Mouse (Mus musculus) liver, embryonic 12.5 days (tissue): ENCODE data around the gene Fam78a. TPM values are rescaled to one million over a fixed set of nuclear protein-coding genes. Genes with fewer than 3 reads are reported as not detected.

Experiments used
- ATAC-seq: fragments of 200-750 bp; cut with Nextera tagmentation; 2 replicates; pipeline ENCODE4 v1.8.0; 2017; ENCODE audit warnings: moderate number of reproducible peaks, mild to moderate bottlenecking, moderate library complexity
- H3K27ac ChIP-seq: fragments of 300-500 bp; sonication (generic); 2 replicates; pipeline ENCODE4 v1.5.1; 2016; ENCODE audit warnings: mild to moderate bottlenecking
- H3K27me3 ChIP-seq: fragments of 300-500 bp; sonication (generic); replicated peaks from 2 replicates; pipeline ENCODE4 v1.6.1; 2016; ENCODE audit warnings: mild to moderate bottlenecking, moderate library complexity
- H3K36me3 ChIP-seq: fragments of 300-500 bp; sonication (generic); 2 replicates; pipeline ENCODE4 v1.6.1; 2016; ENCODE audit warnings: mild to moderate bottlenecking, moderate library complexity
- H3K4me1 ChIP-seq: fragments of 300-500 bp; sonication (generic); 2 replicates; pipeline ENCODE4 v1.6.1; 2016
- H3K4me2 ChIP-seq: fragments of 300-500 bp; sonication (generic); 2 replicates; pipeline ENCODE4 v1.6.1; 2016; ENCODE audit warnings: mild to moderate bottlenecking, moderate library complexity
- H3K4me3 ChIP-seq: fragments of 300-500 bp; sonication (generic); 2 replicates; pipeline ENCODE4 v1.5.1; 2016; ENCODE audit warnings: mild to moderate bottlenecking, moderate library complexity
- H3K9ac ChIP-seq: fragments of 300-500 bp; sonication (generic); 2 replicates; pipeline ENCODE4 v1.6.1; 2016; ENCODE audit warnings: mild to moderate bottlenecking, moderate library complexity
- H3K9me3 ChIP-seq: fragments of 300-500 bp; sonication (generic); replicated peaks from 2 replicates; pipeline ENCODE4 v1.6.1; 2016; ENCODE audit warnings: mild to moderate bottlenecking, moderate library complexity
- WGBS: fragments of 180-500 bp; shearing (Covaris S2); methylation state at CpG from one replicate; pipeline ENCODE4 v1.1.7; 2016; ENCODE audit not compliant: insufficient replicate concordance; 5-methylcytosine and 5-hydroxymethylcytosine counted together
- polyA plus RNA-seq: library from polyadenylated mRNA; unstranded; fragments of >200 nt; fragmentation: Nextera tagmentation; extraction: Ambion mirVana; gene quantifications from 2 replicates; pipeline ENCODE4 v1.2.1, GENCODE M21; 2016

Fam78a gene
- 22.4 and 22.6 TPM in 2 replicates for polyA plus RNA-seq

DNA sequence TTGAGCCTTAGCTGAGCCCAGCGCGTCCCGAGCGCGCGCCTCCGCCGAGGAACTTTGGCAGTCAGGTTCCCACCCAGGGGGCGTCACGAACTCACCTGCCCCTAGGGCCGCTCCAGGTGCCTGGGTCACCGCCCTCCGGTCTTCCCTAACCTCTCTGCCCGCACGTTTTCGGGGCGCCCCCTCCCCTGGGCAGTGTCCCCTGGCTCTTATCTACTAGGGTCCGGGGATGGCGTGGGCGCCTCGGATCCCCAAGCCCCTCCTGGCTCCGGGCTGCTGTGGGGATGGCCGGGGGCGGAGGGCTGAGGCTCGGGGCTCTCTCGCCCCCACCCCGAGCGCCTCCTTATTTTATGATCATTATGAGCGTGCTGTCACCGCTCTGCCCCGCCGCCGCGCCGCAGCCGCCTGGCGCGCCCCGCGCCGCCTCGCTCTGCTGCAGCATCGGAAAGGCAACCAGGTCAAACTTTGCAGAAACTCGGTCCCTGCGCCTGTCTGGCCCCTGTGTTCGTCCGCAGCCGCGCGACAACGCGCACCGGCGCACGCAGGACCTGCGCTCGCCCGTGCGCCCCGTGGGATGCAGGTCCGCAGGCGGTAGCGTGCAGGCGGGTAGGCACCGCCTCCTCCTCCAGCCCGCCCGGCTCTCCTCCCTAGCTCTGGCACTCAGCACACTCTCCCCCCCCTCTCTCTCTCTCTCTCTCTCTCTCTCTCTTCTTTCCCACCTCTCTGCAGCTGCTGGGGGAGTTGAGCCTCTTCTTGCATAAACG lies at the start of gene Fam78a:
Fam78a (minus strand) TSS at position 747 of the 761 bp plus-strand sequence.
- Histone ChIP-seq H3K9me3 (no peaks in the 10 kb centered on the region), H3K27ac (peak within 1 kb of the TSS; percentile 98), H3K4me2 (peak within 1 kb of the TSS; percentile 100), H3K9ac (peak within 1 kb of the TSS; percentile 91), H3K4me1 (peaks cover 75% of the 10 kb centered on the region), H3K4me3 (peak within 1 kb of the TSS; percentile 86), H3K36me3 (peaks cover 18% of the 10 kb centered on the region), H3K27me3 (peaks cover 31% of the 10 kb centered on the region)
- under 1% methylated on average over 67 of the region's 68 CpGs for WGBS
- ATAC-seq, result peak; percentile 48

DNA sequence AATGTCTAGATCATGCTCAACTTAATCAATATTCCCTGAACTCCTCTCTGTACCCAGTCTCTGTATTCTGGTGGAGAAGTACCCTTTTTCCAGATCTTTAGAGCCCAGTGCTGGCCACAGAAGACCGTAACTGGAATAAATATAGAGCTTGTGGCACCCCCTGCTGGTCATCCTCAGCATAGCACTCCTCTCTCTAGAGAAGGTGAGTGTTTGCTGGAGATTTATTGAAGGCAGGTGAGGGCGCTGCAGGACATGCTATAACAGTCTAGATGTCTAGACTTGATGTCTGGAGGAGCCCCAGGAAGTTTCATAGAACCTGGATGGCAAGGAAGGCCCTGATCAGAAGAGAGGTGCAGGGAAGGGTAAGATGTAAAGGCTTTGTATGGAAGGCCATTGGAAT lies 49.4 kb upstream of the Fam78a start:
- ATAC-seq, result no peak
- Histone ChIP-seq H3K27me3 (no peaks in the 10 kb centered on the region), H3K4me1 (peaks cover 73% of the 10 kb centered on the region), H3K9me3 (no peaks in the 10 kb centered on the region), H3K4me3 (no peak overlapping the region), H3K4me2 (no peak overlapping the region), H3K36me3 (no peaks in the 10 kb centered on the region), H3K9ac (no peak overlapping the region), H3K27ac (peak overlapping the region; percentile 100; the same call in 1 of the 2 replicates)
- 3% methylated on average over 2 of the region's 2 CpGs for WGBS

DNA sequence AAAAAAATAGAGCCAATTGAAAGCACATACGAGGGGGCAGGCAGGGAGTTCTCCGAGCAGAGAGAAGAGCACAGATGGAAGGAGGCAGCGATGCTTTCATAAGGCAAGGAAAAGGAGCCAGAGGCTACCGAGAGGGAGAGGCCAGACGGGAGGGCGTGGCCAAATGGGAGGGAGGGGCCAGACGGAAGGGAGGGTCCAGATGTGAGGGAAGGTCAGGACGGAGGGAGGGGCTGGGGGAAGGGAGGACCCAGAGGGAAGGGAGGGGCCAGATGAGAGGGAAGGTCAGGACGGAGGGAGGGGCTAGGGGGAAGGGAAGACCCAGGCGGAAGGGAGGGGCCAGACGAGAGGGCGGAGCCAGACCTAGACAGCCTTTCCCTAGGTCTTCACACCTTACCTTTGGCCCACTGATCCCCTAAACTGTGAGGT lies 47.9 kb upstream of the Fam78a start:
- peak overlapping the region; percentile 100 for H3K27ac ChIP-seq
- peak overlapping the region; percentile 8 for H3K4me3 ChIP-seq
- WGBS, result 3% methylated on average over 12 of the region's 12 CpGs
- H3K36me3 ChIP-seq, result no peaks in the 10 kb centered on the region
- peak; percentile 31 for ATAC-seq
- no peaks in the 10 kb centered on the region for H3K27me3 ChIP-seq
- H3K4me2 ChIP-seq, result peak overlapping the region; percentile 54
- peak overlapping the region; percentile 66 for H3K9ac ChIP-seq
- H3K9me3 ChIP-seq, result no peaks in the 10 kb centered on the region
- peaks cover 79% of the 10 kb centered on the region for H3K4me1 ChIP-seq

DNA sequence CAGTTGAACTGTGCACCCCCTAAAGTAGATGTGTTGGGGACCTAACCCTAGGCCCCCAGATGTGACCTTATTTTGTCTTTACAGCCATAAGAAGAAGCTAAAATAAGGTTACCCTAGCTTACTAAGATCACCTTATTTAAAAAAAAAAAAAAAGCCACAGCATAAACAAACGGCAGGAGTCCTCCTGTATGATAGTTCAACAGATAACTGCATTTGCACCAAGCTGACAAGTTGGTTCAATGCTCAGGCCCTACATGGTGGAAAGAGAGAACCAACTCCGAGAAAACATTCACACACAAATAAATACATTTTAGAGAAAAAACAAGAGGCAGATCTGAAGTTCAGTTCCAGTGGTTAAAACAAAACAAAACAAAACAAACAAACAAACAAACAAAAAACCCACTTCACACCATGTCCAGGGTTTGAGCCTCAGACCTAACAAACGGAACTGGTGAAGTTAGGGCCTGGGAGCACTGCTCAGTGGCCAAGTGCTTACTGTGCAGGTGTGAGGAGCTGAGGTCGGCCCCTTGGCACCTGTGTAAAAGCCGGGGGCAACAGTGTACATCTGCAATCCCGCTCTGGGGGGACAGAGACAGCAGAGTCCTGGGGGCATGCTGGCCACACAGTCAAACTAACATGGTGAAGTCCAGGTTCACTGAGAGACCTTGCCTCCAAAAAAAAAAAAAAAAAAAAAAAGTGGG lies 47.4 kb upstream of the Fam78a start:
- ATAC-seq, result no peak
- Histone ChIP-seq H3K9ac (peak overlapping the region; percentile 66), H3K4me3 (peak overlapping the region; percentile 8)

DNA sequence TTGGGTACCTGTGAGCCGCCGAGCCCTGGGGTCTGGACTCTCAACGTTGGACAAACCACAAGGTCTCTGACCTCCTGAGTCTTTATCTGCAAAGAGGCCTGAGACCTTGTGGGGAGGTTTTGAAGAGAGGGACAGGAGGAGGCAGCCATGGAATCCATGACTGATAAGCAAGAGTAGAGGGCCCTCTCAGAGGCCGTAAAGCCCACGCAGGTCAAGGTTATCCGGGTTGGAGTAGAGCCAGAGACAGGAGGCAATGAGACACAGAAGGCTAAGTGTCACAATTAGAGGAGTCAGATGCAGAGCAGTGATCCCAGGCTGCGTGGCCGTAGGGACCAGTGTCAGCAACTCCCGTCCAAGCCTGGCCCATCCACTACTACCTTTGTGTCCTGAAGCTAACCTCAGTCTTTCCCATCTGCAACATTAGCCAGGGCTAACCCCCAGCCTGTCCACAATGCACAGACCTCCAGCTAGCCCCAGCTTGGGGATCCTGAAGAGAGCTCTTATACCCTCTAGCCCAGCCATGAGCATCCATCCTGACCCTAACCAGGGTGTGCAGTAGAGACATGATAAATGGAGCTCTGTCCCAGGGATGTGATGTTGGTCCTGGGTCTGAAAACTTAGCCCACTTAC lies 46.7 kb upstream of the Fam78a start:
- no peak for ATAC-seq

More for the DNA sequence above, 47.4 kb upstream of the Fam78a start:
- Histone ChIP-seq H3K4me2 (peak overlapping the region; percentile 54), H3K36me3 (no peaks in the 10 kb centered on the region), H3K9me3 (no peaks in the 10 kb centered on the region), H3K27ac (peak overlapping the region; percentile 100), H3K4me1 (peaks cover 80% of the 10 kb centered on the region), H3K27me3 (no peaks in the 10 kb centered on the region)
- WGBS, result 45% methylated on average over 6 of the region's 6 CpGs

DNA sequence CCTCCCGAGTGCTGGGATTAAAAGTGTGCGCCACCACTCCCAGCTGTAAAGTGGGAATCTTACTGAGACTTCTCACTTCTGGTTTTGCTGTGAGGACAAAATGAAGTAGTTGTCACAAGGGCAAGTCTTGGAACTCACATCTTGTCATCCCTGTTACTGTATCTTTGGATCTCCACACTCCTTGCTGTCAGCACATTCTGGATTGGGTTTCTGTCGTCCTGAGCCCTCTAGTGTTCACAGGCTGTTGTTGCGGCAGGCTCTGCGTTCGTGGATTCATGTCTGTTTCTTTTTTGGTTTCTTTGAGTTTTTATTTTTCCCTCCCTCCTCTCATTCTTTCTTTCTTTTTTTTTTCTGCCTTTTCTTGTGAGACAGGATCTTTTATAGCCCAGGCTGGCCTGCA lies 45.8 kb upstream of the Fam78a start:
- peak overlapping the region; percentile 66 for H3K9ac ChIP-seq
- 31% methylated on average over 6 of the region's 6 CpGs for WGBS
- H3K9me3 ChIP-seq, result no peaks in the 10 kb centered on the region
- H3K4me2 ChIP-seq, result peak overlapping the region; percentile 54
- no peak for ATAC-seq
- peaks cover 90% of the 10 kb centered on the region for H3K4me1 ChIP-seq
- peak overlapping the region; percentile 100 for H3K27ac ChIP-seq
- no peaks in the 10 kb centered on the region for H3K27me3 ChIP-seq
- H3K36me3 ChIP-seq, result no peaks in the 10 kb centered on the region
- H3K4me3 ChIP-seq, result peak overlapping the region; percentile 14; the same call in 1 of the 2 replicates

More for the DNA sequence above, 46.7 kb upstream of the Fam78a start:
- Histone ChIP-seq H3K4me2 (peak overlapping the region; percentile 54), H3K27me3 (no peaks in the 10 kb centered on the region), H3K36me3 (no peaks in the 10 kb centered on the region), H3K27ac (peak overlapping the region; percentile 100), H3K4me1 (peaks cover 82% of the 10 kb centered on the region), H3K9me3 (no peaks in the 10 kb centered on the region), H3K9ac (peak overlapping the region; percentile 66), H3K4me3 (no peak overlapping the region)
- WGBS, result 44% methylated on average over 9 of the region's 9 CpGs

DNA sequence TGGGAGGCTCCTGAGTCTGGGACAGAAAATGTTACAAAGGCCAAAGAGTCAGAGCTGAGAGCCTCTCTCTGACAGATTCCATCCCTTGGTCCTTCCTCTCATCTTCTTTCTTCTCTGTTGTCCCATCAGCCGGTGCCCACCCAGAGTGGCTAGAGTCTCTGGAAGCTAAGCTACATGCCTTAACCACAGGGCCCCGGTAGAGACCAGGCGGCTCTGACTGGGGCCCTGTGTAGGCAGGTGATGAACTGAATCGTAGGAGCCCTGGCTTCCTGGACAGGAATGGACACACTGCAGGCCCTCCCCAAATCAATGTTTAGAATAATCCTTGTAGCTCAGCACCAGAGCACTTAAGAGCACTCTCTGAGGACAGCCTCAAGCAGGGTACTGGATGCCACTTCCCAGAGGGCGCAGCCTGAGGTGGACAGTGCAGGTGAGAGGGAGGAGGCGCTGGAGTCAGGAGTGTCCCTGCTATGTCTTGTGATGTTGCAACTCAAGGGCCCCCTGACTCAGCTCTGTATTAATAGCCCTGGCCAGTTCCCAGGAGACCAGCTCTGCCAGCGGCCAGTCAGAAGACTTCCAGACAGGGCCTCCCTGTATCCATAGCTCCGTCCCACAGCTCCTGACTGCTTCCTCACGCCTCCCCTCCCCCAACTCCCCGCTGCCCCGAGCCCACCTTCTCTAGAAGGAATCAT lies 44.9 kb upstream of the Fam78a start:
- H3K4me1 ChIP-seq, result peaks cover 98% of the 10 kb centered on the region
- no peaks in the 10 kb centered on the region for H3K36me3 ChIP-seq
- H3K4me2 ChIP-seq, result peak overlapping the region; percentile 10; the same call in 1 of the 2 replicates
- H3K27ac ChIP-seq, result peak overlapping the region; percentile 100
- H3K4me3 ChIP-seq, result no peak overlapping the region
- peak overlapping the region; percentile 56 for H3K9ac ChIP-seq
- no peaks in the 10 kb centered on the region for H3K9me3 ChIP-seq
- 55% methylated on average over 11 of the region's 11 CpGs for WGBS
- no peaks in the 10 kb centered on the region for H3K27me3 ChIP-seq
- ATAC-seq, result no peak

DNA sequence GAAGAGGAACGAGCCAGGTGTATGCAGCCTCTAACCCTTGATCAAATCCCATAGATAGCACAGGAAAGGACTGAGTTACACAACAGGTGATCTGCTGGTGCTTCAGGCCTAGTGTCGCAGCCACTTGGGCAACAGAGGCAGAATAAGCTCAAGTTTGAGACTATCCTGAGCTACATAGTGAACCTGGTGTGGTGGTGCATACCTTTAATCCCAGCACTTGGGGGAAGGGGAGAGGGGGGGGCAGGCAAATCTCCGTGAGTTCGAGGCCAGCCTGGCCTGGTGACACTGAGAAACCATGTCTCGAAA lies 43.8 kb upstream of the Fam78a start:
- ATAC-seq, result peak; percentile 71
- H3K4me1 ChIP-seq, result peaks cover 93% of the 10 kb centered on the region
- H3K4me2 ChIP-seq, result peak overlapping the region; percentile 76
- H3K4me3 ChIP-seq, result peak overlapping the region; percentile 40
- H3K36me3 ChIP-seq, result no peaks in the 10 kb centered on the region
- H3K9ac ChIP-seq, result peak overlapping the region; percentile 62
- peak overlapping the region; percentile 100 for H3K27ac ChIP-seq
- 48% methylated on average over 5 of the region's 5 CpGs for WGBS
- no peaks in the 10 kb centered on the region for H3K27me3 ChIP-seq
- H3K9me3 ChIP-seq, result no peaks in the 10 kb centered on the region

DNA sequence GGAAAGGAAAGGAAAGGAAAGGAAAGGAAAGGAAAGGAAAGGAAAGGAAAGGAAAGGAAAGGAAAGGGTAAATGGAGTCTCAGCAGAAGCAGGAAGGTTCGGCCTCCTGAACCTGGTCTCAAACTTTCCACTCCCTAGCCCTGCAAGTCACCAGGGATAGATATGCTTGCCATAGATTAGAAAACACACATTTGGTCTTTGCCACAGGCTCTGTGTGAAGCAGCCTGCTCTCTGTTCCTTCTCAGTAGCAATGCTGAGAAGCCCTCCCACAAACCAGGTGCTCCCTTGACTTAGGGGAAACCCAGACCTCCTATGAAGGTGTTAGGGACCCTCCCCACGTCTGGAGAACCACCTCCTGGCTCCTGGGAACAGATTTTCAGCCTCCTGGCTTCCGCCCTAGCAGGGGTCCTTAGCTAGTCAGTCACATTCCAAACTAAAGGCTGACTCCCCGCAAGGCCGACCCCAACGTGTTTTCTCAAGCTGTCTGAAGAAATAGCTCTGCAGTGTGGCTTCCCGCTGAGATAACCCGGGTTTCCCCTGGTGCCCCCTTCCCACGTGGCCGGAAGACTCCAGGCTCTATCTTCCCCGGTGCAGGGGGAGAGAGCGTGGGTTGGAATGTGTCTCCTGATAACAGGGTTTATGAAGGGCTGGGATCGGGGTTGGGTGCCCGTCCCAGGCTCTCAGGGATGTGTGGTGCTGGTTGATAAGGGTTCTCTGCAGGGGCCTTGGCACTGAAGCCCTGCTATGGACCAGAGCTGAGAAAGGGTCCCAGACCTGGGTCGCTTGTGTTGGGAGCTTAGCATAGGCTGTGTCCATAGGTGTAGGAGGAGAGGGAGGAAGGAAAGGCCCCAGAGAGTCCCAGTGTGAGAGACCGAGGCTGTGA lies 43.2 kb upstream of the Fam78a start:
- H3K4me1 ChIP-seq, result peaks cover 89% of the 10 kb centered on the region
- no peaks in the 10 kb centered on the region for H3K36me3 ChIP-seq
- peak overlapping the region; percentile 77 for H3K9ac ChIP-seq
- H3K4me3 ChIP-seq, result peak overlapping the region; percentile 40
- WGBS, result 3% methylated on average over 16 of the region's 16 CpGs
- ATAC-seq, result peak; percentile 94
- peak overlapping the region; percentile 76 for H3K4me2 ChIP-seq
- H3K27ac ChIP-seq, result peak overlapping the region; percentile 100
- H3K9me3 ChIP-seq, result no peaks in the 10 kb centered on the region
- no peaks in the 10 kb centered on the region for H3K27me3 ChIP-seq

DNA sequence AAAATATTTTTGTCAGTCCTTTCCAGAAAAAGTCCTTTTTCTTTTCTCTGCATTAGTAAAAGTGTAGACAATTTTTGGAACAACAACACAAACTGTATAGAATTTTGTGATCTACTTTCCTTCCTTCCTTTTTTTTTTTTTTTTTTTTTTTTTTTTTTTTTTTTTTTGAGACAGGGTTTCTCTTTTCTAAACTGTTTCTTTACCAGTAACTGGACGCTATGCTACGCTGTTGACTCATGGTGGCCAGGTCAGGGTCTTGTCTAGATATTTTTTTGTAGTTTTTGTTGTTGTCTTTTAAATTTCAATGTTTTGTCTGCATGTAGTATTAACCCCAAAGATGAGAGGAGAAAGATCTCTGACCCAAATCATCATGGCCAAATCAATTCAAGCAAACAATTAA lies 37.1 kb upstream of the Fam78a start:
- H3K36me3 ChIP-seq, result peaks cover under 1% of the 10 kb centered on the region; the same call in 1 of the 2 replicates
- peaks cover 2% of the 10 kb centered on the region; the same call in 1 of the 2 replicates for H3K9me3 ChIP-seq
- no peak overlapping the region for H3K4me2 ChIP-seq
- ATAC-seq, result no peak
- H3K4me3 ChIP-seq, result no peak overlapping the region
- peak overlapping the region; percentile 72; the same call in 1 of the 2 replicates for H3K27ac ChIP-seq
- WGBS, result 88% methylated on average over 2 of the region's 2 CpGs
- H3K9ac ChIP-seq, result no peak overlapping the region
- peaks cover 53% of the 10 kb centered on the region for H3K4me1 ChIP-seq
- no peaks in the 10 kb centered on the region for H3K27me3 ChIP-seq

DNA sequence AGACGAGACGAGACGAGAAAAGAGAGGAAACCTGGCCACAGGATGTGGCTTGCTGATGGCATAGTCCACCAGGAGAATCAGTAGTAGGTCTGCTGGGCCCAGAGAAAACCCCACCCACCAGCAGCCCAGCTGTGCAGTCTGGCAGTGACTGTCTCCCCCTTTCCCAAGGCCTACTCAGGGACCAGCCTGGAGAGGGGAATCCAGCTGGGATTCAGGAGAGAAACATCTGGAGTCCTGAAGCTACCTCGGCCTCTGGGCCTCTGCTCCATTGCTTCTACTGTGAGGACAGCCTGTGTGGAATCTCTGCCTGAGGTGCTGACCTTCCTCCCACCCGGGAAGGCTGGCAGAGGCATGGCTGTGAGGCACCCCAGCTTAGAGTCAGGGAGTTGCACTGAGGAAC lies 36.5 kb upstream of the Fam78a start:
- peak overlapping the region; percentile 41 for H3K4me2 ChIP-seq

More for the DNA sequence above, 36.5 kb upstream of the Fam78a start:
- Histone ChIP-seq H3K27me3 (no peaks in the 10 kb centered on the region), H3K27ac (peak overlapping the region; percentile 70), H3K36me3 (peaks cover 5% of the 10 kb centered on the region; the same call in 1 of the 2 replicates), H3K4me3 (no peak overlapping the region), H3K9me3 (peaks cover 7% of the 10 kb centered on the region; the same call in 1 of the 2 replicates), H3K4me1 (peaks cover 52% of the 10 kb centered on the region), H3K9ac (peak overlapping the region; percentile 39)
- ATAC-seq, result peak; percentile 58
- 38% methylated on average over 5 of the region's 5 CpGs for WGBS
